Mouse (Mus musculus) cerebellum, postnatal 4 days (tissue): ENCODE measurements around the gene Hist1h2an.
A peak's percentile ranks its signal among the peaks of the same experiment; 100 is the strongest.
"Not testable (repeated sequence)": the region's sequence is repeated elsewhere in the genome, so short reads cannot be mapped to it uniquely, and the experiment has no call there.

Experiments
- DNase-seq, 2 experiments: peaks; one replicate each; pipeline ENCODE4 v3.0.0; 2022; ENCODE audit warnings: low spot score in 2 of 2, mixed read lengths in 1 of 2

The Hist1h2an gene

GRCm38 (mm10) chr13:21786899-21787629 is at the start of gene Hist1h2an, which contains the start of gene Hist1h2bp:
TSS of gene Hist1h2an (minus strand) at chr13:21787218.
TSS of gene Hist1h2bp (plus strand) at chr13:21787461.
- peak; percentile 34 to 84 for DNase-seq

DNA sequence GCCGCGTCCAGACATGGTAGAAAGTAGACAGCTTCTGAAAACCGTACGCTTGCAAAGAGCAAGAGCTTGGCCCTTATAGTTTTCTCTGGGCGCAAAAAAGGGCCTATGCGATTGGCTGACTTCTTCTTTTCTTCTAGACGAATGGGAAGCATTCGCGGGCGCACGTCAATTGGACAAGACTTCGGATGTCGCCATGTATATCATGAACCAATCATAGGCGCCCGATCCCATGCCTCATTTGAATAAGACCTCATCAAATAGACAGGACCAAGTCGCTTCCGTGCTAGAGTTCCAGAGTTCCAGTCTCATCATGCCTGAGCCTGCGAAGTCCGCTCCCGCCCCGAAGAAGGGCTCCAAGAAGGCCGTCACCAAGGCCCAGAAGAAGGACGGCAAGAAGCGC is 46.4 kb upstream of the Hist1h2an start, which contains the start of the genes Hist1h2ap and Hist1h2br:
Hist1h2ap (minus strand) TSS at position 47 of the 400 bp plus-strand sequence.
Hist1h2br (plus strand) TSS at position 283 of the 400 bp plus-strand sequence.
- not testable (repeated sequence) for DNase-seq

DNA sequence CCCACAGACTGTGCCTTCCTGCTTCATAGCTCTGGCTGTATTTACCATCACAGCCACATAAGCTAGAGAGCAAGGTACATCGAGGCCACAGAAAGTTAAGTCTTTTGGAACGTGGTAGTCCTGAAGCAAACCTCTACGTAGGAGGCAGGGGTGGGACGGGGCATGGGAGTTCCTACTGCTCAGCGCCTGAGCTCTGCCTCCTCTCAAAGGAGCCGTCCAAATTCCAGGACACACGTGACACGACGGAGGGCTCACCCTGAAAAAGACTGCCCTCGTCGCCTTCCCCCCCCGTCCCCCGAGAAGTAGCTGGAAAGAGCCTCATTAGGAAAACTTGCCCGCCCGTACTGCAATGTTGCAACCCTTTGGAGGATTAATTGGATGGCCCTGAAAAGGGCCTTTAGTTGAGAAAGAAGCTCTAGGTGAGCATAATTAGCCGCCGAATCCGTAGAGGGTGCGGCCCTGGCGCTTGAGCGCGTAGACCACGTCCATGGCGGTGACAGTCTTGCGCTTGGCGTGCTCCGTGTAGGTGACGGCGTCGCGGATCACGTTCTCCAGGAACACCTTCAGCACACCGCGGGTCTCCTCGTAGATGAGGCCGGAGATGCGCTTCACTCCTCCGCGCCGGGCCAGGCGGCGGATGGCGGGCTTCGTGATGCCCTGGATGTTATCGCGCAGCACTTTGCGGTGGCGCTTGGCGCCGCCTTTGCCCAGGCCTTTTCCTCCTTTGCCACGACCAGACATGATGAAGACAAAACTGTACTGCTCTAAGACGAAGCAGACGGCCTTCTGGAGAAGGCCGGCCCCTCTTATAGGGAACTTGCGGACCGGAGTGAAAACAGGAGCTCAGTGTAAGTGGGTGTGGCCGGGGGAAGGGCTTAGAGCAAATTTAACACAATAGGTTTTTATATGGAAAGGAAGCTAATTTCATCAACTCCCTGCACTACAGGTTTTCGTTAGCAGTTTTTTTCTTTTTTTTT is 44.7 kb upstream of the Hist1h2an start, which contains the start of gene Hist1h4n:
Hist1h4n (minus strand) TSS at position 779 of the 977 bp plus-strand sequence.
- not testable (repeated sequence) for DNase-seq

DNA sequence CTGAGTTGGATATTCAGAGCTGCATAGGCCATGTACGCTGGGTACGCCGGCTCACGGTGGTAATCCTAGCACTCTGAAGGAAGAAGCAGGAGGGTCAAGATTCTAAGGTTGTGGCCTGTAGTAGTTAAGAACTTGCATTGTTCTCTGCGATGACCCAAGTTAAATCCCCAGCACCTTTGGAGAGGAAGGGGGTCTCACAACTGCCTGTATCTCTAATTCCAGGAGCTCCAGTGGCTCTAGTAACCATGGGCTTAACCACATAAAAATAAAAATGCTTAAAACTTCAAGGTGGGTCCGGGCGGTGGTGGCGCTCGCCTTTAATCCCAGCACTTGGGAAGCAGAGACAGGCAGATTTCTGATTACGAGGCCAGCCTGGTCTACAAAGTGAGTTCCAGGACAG is 43.3 kb upstream of the Hist1h2an start:
- no peak for DNase-seq

- DNase-seq = no peak
Observed at GRCm38 (mm10) chr13:21828511-21828910, 41.5 kb upstream of the Hist1h2an start.

DNA sequence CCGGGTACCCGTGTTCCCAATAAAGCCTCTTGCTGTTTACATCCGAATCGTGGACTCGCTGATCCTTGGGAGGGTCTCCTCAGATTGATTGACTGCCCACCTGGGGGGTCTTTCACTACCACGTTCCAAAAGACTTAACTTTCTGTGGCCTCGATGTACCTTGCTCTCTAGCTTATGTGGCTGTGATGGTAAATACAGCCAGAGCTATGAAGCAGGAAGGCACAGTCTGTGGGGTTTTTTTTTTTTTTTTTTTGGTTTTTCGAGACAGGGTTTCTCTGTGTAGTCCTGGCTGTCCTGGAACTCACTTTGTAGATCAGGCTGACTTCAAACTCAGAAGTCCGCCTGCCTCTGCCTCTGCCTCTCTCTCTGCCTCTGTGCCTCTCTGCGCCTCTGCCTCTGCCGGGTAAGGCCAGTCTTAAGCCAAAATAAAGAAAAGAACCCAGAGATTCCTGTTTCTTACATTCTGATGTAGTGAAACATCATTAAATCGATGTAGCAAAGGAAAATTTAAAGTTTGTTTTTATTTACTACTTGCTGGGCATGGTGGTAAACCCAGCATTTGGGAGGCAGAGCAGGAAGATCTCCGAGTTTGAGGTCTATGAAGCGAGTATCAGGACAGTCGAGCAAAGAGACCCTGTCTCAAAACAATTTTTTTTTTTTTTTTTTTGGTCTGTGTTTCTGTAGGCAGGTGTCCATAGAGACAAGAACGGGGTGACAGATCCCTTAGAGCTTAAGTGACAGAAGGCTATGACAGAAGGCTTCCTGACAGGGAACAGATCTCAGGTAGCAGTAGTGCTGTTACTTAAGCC is 33.3 kb upstream of the Hist1h2an start:
- DNase-seq = not testable (repeated sequence)

DNA sequence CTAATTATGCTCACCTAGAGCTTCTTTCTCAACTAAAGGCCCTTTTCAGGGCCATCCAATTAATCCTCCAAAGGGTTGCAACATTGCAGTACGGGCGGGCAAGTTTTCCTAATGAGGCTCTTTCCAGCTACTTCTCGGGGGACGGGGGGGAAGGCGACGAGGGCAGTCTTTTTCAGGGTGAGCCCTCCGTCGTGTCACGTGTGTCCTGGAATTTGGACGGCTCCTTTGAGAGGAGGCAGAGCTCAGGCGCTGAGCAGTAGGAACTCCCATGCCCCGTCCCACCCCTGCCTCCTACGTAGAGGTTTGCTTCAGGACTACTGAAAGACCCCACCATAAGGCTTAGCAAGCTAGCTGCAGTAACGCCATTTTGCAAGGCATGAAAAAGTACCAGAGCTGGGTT is 25.1 kb upstream of the Hist1h2an start:
- DNase-seq = not testable (repeated sequence)

DNA sequence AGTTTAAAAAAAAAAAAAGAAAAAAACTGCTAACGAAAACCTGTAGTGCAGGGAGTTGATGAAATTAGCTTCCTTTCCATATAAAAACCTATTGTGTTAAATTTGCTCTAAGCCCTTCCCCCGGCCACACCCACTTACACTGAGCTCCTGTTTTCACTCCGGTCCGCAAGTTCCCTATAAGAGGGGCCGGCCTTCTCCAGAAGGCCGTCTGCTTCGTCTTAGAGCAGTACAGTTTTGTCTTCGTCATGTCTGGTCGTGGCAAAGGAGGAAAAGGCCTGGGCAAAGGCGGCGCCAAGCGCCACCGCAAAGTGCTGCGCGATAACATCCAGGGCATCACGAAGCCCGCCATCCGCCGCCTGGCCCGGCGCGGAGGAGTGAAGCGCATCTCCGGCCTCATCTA is 24.5 kb upstream of the Hist1h2an start, which contains the start of gene Hist1h4m:
Hist1h4m (plus strand) TSS at position 208 of the 400 bp plus-strand sequence.
- DNase-seq = not testable (repeated sequence)

GRCm38 (mm10) chr13:21811074-21811473 is 24.1 kb upstream of the Hist1h2an start:
- not testable (repeated sequence) for DNase-seq

DNA sequence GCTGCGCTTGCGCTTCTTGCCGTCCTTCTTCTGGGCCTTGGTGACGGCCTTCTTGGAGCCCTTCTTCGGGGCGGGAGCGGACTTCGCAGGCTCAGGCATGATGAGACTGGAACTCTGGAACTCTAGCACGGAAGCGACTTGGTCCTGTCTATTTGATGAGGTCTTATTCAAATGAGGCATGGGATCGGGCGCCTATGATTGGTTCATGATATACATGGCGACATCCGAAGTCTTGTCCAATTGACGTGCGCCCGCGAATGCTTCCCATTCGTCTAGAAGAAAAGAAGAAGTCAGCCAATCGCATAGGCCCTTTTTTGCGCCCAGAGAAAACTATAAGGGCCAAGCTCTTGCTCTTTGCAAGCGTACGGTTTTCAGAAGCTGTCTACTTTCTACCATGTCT is 23.1 kb upstream of the Hist1h2an start, which contains the start of the genes Hist1h2bq and Hist1h2ao:
Hist1h2bq (minus strand) TSS at position 125 of the 400 bp plus-strand sequence.
Hist1h2ao (plus strand) TSS at position 393 of the 400 bp plus-strand sequence.
- DNase-seq = not testable (repeated sequence)

- DNase-seq = not testable (repeated sequence)
Observed at GRCm38 (mm10) chr13:21803058-21803457, 16.0 kb upstream of the Hist1h2an start.

GRCm38 (mm10) chr13:21797163-21797562 is 10.1 kb upstream of the Hist1h2an start:
- DNase-seq = not testable (repeated sequence)

- no peak for DNase-seq
Observed at GRCm38 (mm10) chr13:21795584-21795983, 8.6 kb upstream of the Hist1h2an start.

GRCm38 (mm10) chr13:21790601-21791283 is 3.7 kb upstream of the Hist1h2an start:
- no peak for DNase-seq

DNA sequence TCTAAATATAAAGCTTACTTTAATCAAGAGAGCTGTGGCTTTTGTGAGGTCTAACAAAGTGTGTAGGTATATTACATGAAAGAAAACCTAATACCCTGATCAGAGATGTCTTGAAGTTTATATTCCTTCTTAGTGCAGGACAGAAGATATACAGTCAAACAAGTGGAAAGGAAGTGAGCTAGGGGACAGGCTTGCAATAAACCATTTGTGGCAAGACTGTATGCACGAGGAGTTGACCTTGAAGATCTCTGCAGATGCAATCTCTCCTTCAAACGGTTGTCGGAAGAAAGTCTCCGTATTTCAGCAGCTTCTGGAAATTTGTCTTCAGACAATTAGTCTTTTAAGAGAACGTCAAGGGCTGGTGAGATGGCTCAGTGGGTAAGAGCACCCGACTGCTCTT is 2.9 kb upstream of the Hist1h2an start:
- no peak for DNase-seq

GRCm38 (mm10) chr13:21787760-21788593 is 959 bp upstream of the Hist1h2an start:
- no peak for DNase-seq

DNA sequence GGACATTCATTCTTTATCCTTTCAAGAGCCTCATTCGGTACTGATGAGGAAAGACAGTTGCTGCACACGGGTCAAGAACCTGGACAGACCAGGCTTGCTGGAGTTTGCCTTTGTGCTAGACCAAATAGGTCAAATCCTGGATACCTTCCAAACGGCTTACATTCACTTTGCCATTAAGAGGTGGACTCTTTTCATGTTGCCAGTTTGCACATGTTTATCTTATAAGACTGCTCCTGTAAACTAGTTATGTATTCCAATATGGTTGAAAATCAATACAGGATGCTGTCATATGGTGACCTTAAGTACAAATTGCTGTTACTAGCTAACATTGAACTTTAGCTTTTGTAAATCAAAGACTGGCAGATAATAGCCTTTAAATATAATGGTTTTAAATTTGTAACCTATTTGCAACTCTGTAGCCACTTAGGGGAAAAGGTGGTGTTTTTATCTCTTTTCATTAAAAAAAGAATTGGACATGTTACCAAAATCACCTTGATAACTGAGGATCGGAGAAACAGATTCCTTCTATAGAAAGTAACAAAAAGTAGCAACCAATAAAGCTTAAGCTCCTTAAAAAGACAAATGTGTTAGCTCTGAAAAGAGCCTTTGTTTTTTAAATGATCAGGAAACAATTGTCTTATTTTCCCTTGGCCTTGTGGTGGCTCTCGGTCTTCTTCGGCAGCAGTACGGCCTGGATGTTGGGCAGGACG is 674 bp downstream of the Hist1h2an start:
- DNase-seq = no peak

- DNase-seq = no peak
Observed at GRCm38 (mm10) chr13:21784311-21784710, 2.7 kb downstream of the Hist1h2an start.

DNA sequence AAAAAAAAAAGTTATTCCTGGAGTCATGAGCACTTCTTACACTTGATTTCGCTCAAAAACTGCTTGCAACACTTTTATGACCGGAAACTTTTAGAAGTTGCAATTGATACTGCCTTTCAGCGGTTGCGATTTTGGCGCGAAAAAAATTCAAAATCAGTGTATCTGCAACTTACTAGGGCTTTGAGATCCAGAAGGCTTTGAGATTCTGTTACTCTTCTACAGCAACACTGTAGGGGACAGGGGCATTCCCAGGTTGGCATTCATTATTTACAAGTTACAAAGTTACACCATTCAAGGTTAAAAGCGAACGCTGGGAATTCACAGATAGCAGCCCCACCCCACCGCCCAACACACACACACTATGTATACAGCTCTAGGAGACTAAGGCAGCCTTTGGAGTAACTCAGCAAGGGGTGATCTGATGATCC is 3.3 kb downstream of the Hist1h2an start:
- peak in 1 of 2 experiments; percentile 9 for DNase-seq
